Mouse (Mus musculus): Measurements from ENCODE around the gene Adgrg5. TPM values are rescaled to one million over a fixed set of nuclear protein-coding genes. Genes with fewer than 3 reads are reported as not detected.

Adgrg5 gene
- 1.2 and 1.8 TPM in 2 replicates for polyA plus RNA-seq (2012; ENCODE audit: insufficient read depth, low replicate concordance)

- Histone ChIP-seq H3K27me3 (replicated peaks) (peaks cover 77% of the 10 kb centered on the region), H3K4me1 (peaks cover 38% of the 10 kb centered on the region), H3K4me3 (replicated peaks) (peak within 1 kb of the TSS; percentile 54), H3K36me3 (replicated peaks; ENCODE audit: low read length) (no peaks in the 10 kb centered on the region), H3K9me3 (no peaks in the 10 kb centered on the region)
- no peak for TF ChIP-seq FLI1 (IDR thresholded peaks at IDR 0.05; ENCODE audit: low read length)
- no peak for TF ChIP-seq GATA1 (IDR thresholded peaks at IDR 0.05; ENCODE audit: borderline replicate concordance, low read length)
Observed at GRCm38 (mm10) chr8:94923405-94923804, at the start of gene Adgrg5. Gene Adgrg5, plus strand, starts transcription at chr8:94923694.

- no peaks in the 10 kb centered on the region for H3K36me3 ChIP-seq (replicated peaks; ENCODE audit: low read length)
- H3K27me3 ChIP-seq (replicated peaks): peaks cover 64% of the 10 kb centered on the region
- no peak for TF ChIP-seq GATA1 (IDR thresholded peaks at IDR 0.05; ENCODE audit: borderline replicate concordance, low read length)
- TF ChIP-seq FLI1 (IDR thresholded peaks at IDR 0.05; ENCODE audit: low read length): no peak
- H3K4me3 ChIP-seq (replicated peaks): peak overlapping the region; percentile 72
- peaks cover 51% of the 10 kb centered on the region for H3K4me1 ChIP-seq
- no peaks in the 10 kb centered on the region for H3K9me3 ChIP-seq
Observed at GRCm38 (mm10) chr8:94874358-94874757, 49.1 kb upstream of the Adgrg5 start.

GRCm38 (mm10) chr8:94875096-94875870 lies 48.2 kb upstream of the Adgrg5 start:
- Histone ChIP-seq H3K27me3 (replicated peaks) (peaks cover 55% of the 10 kb centered on the region), H3K4me3 (replicated peaks) (peak overlapping the region; percentile 93), H3K9me3 (no peaks in the 10 kb centered on the region), H3K36me3 (replicated peaks; ENCODE audit: low read length) (no peaks in the 10 kb centered on the region), H3K4me1 (peaks cover 45% of the 10 kb centered on the region)
- TF ChIP-seq GATA1 (IDR thresholded peaks at IDR 0.05; ENCODE audit: borderline replicate concordance, low read length) (no peak), FLI1 (IDR thresholded peaks at IDR 0.05; ENCODE audit: low read length) (no peak)

- Histone ChIP-seq H3K4me3 (replicated peaks) (peak overlapping the region; percentile 93), H3K4me1 (peaks cover 40% of the 10 kb centered on the region), H3K27me3 (replicated peaks) (peaks cover 49% of the 10 kb centered on the region), H3K9me3 (no peaks in the 10 kb centered on the region), H3K36me3 (replicated peaks; ENCODE audit: low read length) (no peaks in the 10 kb centered on the region)
- no peak for TF ChIP-seq GATA1 (IDR thresholded peaks at IDR 0.05; ENCODE audit: borderline replicate concordance, low read length)
- TF ChIP-seq FLI1 (IDR thresholded peaks at IDR 0.05; ENCODE audit: low read length): no peak
Observed at GRCm38 (mm10) chr8:94875871-94876150, 47.7 kb upstream of the Adgrg5 start.

- H3K9me3 ChIP-seq: no peaks in the 10 kb centered on the region
- peaks cover 49% of the 10 kb centered on the region for H3K27me3 ChIP-seq (replicated peaks)
- H3K4me1 ChIP-seq: peaks cover 36% of the 10 kb centered on the region
- TF ChIP-seq FLI1 (IDR thresholded peaks at IDR 0.05; ENCODE audit: low read length) (no peak), GATA1 (IDR thresholded peaks at IDR 0.05; ENCODE audit: borderline replicate concordance, low read length) (no peak)
- H3K4me3 ChIP-seq (replicated peaks): peak within 1 kb of the TSS; percentile 93
- no peaks in the 10 kb centered on the region for H3K36me3 ChIP-seq (replicated peaks; ENCODE audit: low read length)
Observed at GRCm38 (mm10) chr8:94876197-94876730, 47.2 kb upstream of the Adgrg5 start, which contains the start of gene Dok4. Gene Dok4, minus strand, starts transcription at chr8:94876330.

GRCm38 (mm10) chr8:94876820-94877219 lies 46.7 kb upstream of the Adgrg5 start:
- no peak for TF ChIP-seq FLI1 (IDR thresholded peaks at IDR 0.05; ENCODE audit: low read length)
- no peak for TF ChIP-seq GATA1 (IDR thresholded peaks at IDR 0.05; ENCODE audit: borderline replicate concordance, low read length)
- H3K4me1 ChIP-seq: peaks cover 31% of the 10 kb centered on the region
- H3K9me3 ChIP-seq: no peaks in the 10 kb centered on the region
- H3K27me3 ChIP-seq (replicated peaks): peaks cover 46% of the 10 kb centered on the region
- no peak overlapping the region for H3K4me3 ChIP-seq (replicated peaks)
- H3K36me3 ChIP-seq (replicated peaks; ENCODE audit: low read length): no peaks in the 10 kb centered on the region

- Histone ChIP-seq H3K4me3 (replicated peaks) (no peak overlapping the region), H3K4me1 (peaks cover 12% of the 10 kb centered on the region), H3K36me3 (replicated peaks; ENCODE audit: low read length) (no peaks in the 10 kb centered on the region), H3K27me3 (replicated peaks) (peaks cover 22% of the 10 kb centered on the region), H3K9me3 (no peaks in the 10 kb centered on the region)
- no peak for TF ChIP-seq GATA1 (IDR thresholded peaks at IDR 0.05; ENCODE audit: borderline replicate concordance, low read length)
- no peak for TF ChIP-seq FLI1 (IDR thresholded peaks at IDR 0.05; ENCODE audit: low read length)
Observed at GRCm38 (mm10) chr8:94880742-94881141, 42.8 kb upstream of the Adgrg5 start.

- Histone ChIP-seq H3K4me3 (replicated peaks) (no peak overlapping the region), H3K4me1 (peaks cover 11% of the 10 kb centered on the region), H3K36me3 (replicated peaks; ENCODE audit: low read length) (no peaks in the 10 kb centered on the region), H3K27me3 (replicated peaks) (peaks cover 68% of the 10 kb centered on the region), H3K9me3 (no peaks in the 10 kb centered on the region)
- TF ChIP-seq GATA1 (IDR thresholded peaks at IDR 0.05; ENCODE audit: borderline replicate concordance, low read length): no peak
- no peak for TF ChIP-seq FLI1 (IDR thresholded peaks at IDR 0.05; ENCODE audit: low read length)
Observed at GRCm38 (mm10) chr8:94888383-94889036, 35.0 kb upstream of the Adgrg5 start.

GRCm38 (mm10) chr8:94892917-94893316 lies 30.6 kb upstream of the Adgrg5 start:
- H3K27me3 ChIP-seq (replicated peaks): peaks cover 83% of the 10 kb centered on the region
- H3K9me3 ChIP-seq: no peaks in the 10 kb centered on the region
- TF ChIP-seq FLI1 (IDR thresholded peaks at IDR 0.05; ENCODE audit: low read length) (no peak), GATA1 (IDR thresholded peaks at IDR 0.05; ENCODE audit: borderline replicate concordance, low read length) (no peak)
- peaks cover 15% of the 10 kb centered on the region for H3K4me1 ChIP-seq
- no peak overlapping the region for H3K4me3 ChIP-seq (replicated peaks)
- H3K36me3 ChIP-seq (replicated peaks; ENCODE audit: low read length): no peaks in the 10 kb centered on the region

GRCm38 (mm10) chr8:94899262-94899661 lies 24.2 kb upstream of the Adgrg5 start:
- H3K4me3 ChIP-seq (replicated peaks): no peak overlapping the region
- no peaks in the 10 kb centered on the region for H3K36me3 ChIP-seq (replicated peaks; ENCODE audit: low read length)
- TF ChIP-seq GATA1 (IDR thresholded peaks at IDR 0.05; ENCODE audit: borderline replicate concordance, low read length): no peak
- no peak for TF ChIP-seq FLI1 (IDR thresholded peaks at IDR 0.05; ENCODE audit: low read length)
- peaks cover 90% of the 10 kb centered on the region for H3K27me3 ChIP-seq (replicated peaks)
- H3K4me1 ChIP-seq: peaks cover 27% of the 10 kb centered on the region
- no peaks in the 10 kb centered on the region for H3K9me3 ChIP-seq
